Mouse (Mus musculus): ENCODE data around the gene Eaf1.
"Not testable (repeated sequence)": the region's sequence is repeated elsewhere in the genome, so short reads cannot be mapped to it uniquely, and the experiment has no call there.

Gene Eaf1

DNA sequence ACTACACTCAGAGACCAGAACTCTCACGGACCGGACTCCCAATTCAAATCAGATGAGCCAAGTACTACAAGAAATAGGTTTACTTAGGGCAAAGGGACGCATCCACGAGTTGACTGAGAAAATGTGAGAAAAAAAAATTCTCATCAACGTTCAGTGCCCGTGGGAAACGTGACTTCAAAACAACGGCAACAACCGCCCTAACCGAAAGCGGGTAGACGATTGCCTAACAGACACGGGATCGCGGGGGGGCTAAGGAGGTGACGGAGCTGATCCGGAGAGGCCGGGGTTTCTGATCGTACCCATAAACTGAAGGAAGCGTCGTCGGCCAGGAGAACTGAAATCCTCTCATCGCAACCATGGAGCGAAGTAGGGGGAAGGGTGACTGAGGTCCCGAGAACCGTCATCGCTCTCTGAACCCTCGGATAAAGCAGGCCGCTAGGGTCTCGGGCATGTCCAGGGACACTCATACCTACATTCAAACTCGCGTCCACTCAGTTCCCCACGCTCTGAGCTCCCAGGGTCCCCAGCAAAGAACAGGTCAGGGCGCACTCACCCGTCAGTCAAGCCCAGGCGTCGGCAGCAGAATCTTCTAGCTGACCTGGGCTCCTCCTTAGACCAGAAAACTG is at the start of gene Eaf1:
Eaf1 (plus strand) TSS at position 51 of the 626 bp plus-strand sequence.
- peak; percentile 30 to 57 for DNase-seq

DNA sequence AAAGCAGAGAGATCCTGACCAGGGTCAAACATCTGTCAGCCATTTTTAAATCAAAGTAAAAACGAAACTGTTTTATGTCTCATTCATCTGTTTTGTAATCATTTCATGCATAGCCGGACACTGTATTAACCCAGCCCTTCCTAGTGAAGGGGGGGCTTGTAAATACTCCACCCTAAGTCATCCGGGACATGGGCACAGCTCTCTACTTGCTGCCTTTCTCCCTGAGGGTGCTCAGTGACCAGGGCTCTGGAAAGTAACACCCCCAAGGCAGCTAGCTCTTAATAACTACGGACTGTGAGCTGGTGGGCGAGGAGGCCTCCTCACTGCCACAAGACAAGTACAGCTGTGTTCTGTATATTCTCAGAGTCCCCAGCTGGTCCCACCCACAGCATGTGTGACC is 45.2 kb upstream of the Eaf1 start:
- DNase-seq = no peak

- DNase-seq = not testable (repeated sequence)
Observed at GRCm38 (mm10) chr14:31453946-31454345, 40.3 kb upstream of the Eaf1 start.

GRCm38 (mm10) chr14:31454849-31455566 is 39.2 kb upstream of the Eaf1 start:
- DNase-seq = no peak

- no peak for DNase-seq
Observed at GRCm38 (mm10) chr14:31456064-31456721, 38.0 kb upstream of the Eaf1 start.

DNA sequence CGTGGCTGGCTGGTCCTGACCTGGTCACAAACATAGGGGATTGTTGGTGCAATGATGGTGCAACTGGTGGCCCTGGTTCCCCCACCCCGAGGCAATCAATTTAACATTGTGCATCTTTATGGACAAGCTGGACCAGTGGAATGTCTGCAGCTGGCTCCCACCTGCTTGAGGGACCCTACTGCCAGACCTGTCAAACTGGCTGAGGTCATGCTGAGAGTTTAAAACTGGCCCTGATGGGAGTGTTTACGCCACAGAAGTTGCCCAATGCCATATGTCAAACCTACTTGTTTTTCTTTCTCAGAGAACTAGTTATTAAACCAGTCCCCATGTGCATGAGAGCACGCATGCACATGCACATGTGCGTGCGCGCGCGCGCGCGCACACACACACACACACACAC is 36.2 kb upstream of the Eaf1 start:
- DNase-seq = no peak

GRCm38 (mm10) chr14:31462226-31462625 is 32.0 kb upstream of the Eaf1 start:
- not testable (repeated sequence) for DNase-seq

- no peak for DNase-seq
Observed at GRCm38 (mm10) chr14:31462886-31463285, 31.3 kb upstream of the Eaf1 start.

GRCm38 (mm10) chr14:31464176-31464575 is 30.0 kb upstream of the Eaf1 start:
- no peak for DNase-seq

DNA sequence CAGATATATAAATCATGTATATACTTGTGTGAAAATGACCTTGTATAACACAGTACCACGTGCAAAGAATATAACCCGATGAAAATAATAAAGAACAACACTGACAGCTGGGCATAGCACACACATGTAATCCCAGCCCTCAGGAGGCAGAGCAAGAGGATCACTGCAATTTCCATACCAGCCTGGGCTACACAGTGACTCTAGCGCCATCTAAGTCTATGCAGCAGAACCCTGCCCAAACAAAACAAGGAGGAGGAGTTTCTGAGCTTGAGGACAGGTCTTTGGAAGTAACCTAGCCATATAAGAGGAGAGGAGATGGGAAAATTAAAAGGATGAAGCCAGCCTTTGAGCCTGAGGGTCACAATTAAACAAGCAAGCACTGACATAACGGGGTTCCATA is 24.5 kb upstream of the Eaf1 start:
- DNase-seq = no peak

DNA sequence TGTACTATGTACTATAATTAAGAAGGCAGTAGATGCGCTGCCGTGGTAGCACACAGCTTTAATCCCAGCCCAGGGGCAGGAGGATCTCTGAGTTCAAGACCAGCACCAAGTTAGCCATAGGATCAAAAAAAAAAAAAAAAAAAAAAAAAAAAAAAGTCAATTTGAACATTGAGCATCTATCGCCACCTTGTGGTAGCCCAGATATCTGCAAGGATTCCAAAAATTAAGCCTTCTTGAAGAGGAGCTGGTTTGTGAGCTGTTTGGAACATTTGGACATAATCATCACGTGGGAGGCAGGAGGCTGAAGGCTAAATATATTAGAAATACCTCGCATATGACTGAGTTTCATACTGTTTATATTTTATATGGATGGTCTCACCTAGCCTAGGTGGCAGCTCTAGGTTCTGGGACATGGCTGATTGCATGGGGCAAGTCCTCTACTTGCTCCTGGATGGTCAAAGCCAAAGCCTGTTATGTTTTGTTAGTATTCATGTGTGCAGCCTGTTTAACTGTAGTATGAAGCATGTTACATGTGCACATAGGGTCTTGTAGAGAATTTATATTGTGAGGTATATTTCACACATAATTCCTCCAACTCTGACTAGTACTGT is 21.6 kb upstream of the Eaf1 start:
- DNase-seq = peak in 1 of 2 experiments; percentile 22

DNA sequence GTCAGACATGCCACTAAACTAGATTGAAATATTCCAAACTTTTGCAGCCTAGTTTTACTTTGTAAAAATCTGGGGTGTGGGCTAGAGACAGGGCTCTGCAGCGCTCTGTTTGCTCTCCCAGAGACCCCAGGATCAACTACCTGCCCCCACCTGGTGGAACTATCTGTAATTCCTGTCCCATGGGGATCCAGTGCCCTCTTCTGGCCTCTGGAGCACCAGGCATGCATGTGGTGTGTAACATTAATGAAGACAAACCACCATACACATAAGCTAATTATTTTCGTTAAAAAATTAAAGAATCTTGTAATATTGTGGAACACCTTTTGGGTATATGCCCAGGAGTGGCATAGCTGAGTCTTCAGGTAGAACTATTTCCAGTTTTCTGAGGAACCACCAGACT is 20.9 kb upstream of the Eaf1 start:
- no peak for DNase-seq

DNA sequence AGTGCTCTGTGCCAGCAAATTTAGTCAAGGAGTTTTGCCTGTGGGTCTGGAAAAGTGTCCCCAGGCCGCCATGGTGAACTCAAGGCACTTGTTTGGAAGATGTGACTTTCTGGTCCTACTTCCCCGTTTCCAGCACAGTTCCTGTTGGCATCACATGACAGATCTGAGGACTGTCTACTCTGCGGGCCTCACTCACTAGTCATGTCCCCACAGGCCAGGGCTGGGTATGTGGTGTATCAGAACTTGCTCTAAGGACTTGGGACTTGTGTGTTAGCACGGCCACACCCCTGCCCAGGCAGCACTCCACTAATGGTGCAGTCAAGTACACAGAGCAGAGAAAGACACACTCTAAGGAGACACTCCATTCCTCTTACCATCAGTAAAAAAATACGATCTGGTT is 11.8 kb upstream of the Eaf1 start:
- no peak for DNase-seq

DNA sequence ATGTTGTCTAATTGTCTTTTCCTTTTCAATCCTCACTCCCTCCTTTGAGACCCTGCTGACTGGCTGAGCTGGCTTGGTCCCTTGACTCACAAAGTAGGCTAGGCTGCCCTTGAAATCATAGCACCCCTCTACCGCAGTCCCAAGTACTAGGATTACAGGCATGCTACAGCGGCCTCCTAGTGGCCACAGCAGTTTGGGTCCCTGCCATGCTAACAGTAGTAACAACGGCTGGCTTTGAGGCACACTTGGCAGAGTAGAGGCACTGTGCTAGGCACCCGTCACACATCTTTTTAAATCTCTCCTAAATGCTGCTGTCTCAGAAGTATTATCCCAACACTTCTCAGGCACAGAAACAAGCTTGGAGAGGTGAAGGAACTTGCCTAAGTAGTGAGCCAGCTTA is 7.7 kb upstream of the Eaf1 start:
- DNase-seq = no peak

- DNase-seq = no peak
Observed at GRCm38 (mm10) chr14:31488055-31488454, 6.1 kb upstream of the Eaf1 start.

DNA sequence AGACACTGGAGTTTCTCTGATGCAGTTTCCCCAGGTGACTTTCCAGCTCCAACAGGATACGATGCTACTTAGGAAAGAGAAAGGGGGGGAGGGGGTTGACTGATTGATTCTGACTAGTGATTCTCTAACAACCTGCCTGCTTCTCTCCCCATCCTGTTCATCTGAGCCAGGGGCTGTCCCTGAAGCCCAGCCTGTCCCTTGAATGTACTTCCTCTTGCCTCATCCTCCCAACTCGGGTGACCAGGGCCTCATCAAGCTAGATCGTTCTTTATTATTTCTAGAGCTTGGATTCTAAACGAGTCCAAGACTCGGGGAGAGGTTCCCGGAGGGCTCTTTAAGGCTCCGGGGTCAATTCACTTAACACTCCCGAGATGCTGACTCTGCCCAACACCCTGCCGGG is 298 bp upstream of the Eaf1 start:
- DNase-seq = no peak

DNA sequence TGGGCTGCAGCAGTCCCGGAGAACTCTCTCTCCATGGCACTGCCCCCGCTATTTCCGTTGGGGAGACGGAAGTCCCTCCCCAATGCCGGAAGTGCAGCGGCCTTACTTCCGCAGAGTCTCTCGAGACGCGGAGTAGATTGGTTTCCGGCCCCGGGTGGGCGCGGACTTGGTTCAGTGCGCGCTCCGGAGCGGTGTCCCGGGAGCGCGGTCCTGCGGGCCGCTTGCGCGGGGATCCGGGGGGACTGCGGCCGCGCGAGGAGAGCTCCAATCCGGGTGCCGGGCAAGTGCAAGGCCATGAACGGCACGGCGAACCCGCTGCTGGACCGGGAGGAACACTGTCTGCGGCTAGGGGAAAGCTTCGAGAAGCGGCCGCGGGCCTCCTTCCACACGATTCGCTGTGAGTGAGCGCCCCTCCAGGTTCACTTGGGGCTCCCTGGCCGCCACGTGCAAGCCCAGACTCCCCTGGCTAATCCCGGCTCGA is 816 bp downstream of the Eaf1 start, which contains the start of gene Mettl6:
Mettl6 (minus strand) TSS at position 66 of the 481 bp plus-strand sequence.
- DNase-seq = peak; percentile 86 to 90

- no peak for DNase-seq
Observed at GRCm38 (mm10) chr14:31495538-31495937, 1.3 kb downstream of the Eaf1 start.

DNA sequence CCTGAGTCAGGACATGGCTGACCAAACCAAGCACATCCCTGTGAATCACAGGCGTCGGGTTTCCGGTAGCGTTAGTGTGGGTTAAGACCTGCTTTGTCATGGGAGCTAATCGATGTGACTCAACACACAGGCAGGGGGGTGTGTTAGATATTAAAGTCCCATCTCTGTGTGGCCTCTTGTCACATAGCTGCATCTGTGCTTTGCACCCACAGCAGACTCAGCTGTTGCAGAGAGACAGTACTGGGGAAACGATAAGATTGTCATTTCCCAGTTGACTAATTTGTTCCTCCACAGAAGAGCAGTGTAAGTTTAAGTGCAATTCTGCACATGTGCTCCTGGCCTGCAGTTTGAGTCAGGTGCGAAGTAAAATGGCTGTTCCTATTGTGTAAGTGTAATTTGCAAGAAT is 2.0 kb downstream of the Eaf1 start:
- no peak for DNase-seq

- DNase-seq = no peak
Observed at GRCm38 (mm10) chr14:31499526-31499925, 5.3 kb downstream of the Eaf1 start.

- no peak for DNase-seq
Observed at GRCm38 (mm10) chr14:31503406-31503805, 9.2 kb downstream of the Eaf1 start.

DNA sequence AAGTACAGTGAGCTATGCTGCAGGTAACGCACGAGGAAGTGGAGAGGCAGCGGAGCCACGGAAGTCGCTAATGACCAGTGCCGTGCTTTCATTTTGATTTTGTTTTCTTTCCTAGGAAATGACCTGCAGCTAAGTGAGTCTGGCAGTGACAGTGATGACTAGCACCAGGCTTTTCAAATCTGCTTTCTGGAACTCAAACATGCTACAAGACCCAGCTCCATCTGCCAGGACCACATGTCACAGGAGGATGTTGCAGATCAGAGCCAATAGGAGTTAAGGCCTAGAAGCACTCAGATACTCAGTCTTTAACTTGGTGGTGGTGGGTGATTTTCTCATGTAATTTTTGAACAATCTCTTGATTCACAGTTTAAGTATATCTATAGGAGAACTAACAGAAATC is 12.3 kb downstream of the Eaf1 start:
- DNase-seq = no peak

GRCm38 (mm10) chr14:31509911-31510310 is 15.7 kb downstream of the Eaf1 start:
- no peak for DNase-seq

Data from thymus, adult 18-20 months (tissue).